Mouse (Mus musculus) adrenal gland, postnatal 25 days (tissue): ENCODE data around the gene Nabp1. TPM values are rescaled to one million over a fixed set of nuclear protein-coding genes. Genes with fewer than 3 reads are reported as not detected.
"Not testable (repeated sequence)": the region's sequence is repeated elsewhere in the genome, so short reads cannot be mapped to it uniquely, and the experiment has no call there.

Source experiments
- DNase-seq: peaks from one replicate; pipeline ENCODE4 v3.0.0; 2021; ENCODE audit warnings: mixed read lengths
- total RNA-seq: library from RNA; stranded (reverse); gene quantifications from 2 replicates; pipeline ENCODE4 v1.2.3, GENCODE M21; 2021

Gene Nabp1
- total RNA-seq, 1 experiment from 2014 or later, result 52.0 TPM

DNA sequence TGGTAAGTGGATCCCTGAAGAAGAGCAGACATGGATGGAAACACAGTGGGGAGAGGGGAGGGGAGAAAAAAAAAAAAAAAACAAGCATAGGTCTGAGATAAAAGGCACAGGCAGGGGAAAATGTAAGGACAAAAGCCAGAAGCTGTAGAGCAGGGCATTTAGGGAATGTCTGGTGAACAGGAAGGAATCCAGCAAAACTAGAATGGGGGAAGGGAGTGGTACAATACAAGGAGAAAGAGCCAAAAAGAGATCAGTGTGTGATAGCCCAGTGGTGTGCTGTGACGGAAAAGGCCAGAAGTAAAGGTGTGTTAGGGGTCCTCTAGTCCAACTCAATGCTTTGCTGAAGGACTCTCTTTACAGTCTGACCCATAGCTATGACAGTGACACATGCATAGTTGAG lies 8.1 kb upstream of the Nabp1 start:
- no peak for DNase-seq

DNA sequence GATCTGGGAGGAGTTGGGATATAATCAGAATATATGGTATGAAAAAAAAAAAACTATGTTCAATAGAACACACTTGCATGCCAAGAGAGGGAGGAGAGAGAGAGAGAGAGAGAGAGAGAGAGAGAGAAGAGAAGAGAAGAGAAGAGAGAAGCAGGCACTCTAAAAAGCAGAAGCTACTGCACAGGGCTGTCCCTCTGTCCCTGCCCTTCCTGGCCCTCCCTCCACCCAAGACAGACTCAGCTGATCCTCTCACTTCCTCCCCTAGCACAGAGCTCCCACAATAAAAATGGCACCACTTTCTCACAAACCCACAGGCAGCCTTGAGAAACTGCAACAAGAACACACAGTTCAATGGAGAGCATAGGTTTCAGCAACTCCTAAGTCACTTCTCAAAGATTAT lies 2.2 kb upstream of the Nabp1 start:
- no peak for DNase-seq

DNA sequence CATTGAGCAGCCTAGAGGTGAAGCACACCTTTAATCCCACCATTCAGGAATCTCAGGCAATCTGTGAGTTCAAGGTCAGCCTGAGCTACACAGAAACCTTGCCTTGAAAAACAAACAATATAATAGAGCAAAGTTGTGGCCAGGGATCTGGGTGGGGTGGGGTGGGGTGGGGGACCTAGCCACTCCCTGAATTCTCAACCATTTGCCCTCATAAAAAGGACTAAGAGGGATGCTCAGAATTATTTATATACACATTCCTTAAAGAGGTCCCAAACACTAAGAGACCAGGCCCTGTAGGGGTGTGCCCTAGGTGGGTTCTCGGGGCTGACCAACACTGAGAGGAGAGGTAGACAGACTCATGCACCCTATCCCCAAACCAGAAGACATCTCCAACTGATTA lies 1.5 kb upstream of the Nabp1 start:
- no peak for DNase-seq

DNA sequence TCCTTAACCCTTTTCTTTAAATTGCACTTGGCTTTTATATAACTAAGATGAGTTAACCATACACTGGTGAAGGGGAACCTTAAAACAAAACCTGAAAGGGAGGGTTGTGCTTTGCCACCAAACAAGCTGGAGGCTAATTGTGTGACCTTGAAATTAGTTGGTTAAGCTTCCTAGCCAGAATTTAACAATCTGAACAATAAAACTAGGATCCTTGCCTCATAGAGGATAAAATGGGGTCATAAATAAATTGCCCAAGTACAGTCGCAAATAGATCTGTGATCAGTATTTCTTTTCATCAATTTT lies 753 bp upstream of the Nabp1 start:
- no peak for DNase-seq

DNA sequence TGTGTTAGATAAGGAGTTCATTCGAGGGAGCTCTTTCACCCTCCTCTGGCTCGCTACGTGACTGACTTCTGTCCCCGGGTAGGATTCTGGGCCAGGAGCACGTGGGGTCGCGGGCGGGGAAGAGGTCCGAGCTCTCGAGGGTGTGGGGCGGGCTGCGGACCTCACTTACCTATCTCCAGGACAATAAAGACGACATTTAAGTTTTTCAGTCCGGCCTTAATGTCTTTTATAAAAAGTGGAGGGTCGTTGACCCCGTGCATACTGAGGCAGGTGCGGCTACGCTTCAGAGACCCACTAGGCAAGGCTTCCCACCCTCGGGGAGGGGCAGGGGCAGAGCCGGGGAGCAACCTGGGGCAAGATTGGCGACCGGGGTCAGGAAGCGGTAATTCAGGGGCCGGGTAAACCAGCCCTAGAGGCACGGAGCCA lies 556 bp downstream of the Nabp1 start:
- peak; percentile 34 for DNase-seq

DNA sequence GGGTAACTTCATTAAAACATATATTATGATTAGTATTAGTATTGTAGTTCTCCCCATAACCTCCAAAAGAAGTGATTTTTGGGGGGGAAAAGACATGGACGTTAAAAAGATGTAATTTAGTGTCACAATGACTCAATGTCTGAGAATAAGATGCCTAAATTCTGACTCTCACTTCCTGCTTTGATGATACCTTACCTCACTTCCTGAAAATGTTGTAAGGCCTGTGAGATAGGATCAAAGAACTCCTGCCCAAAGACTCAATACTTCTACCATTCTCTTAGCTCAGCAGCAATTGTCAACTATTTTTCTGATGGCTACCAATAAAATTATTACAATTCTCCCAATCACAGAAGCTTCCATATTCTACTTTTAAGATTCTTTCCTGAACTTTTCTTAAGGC lies 1.8 kb downstream of the Nabp1 start:
- no peak for DNase-seq

DNA sequence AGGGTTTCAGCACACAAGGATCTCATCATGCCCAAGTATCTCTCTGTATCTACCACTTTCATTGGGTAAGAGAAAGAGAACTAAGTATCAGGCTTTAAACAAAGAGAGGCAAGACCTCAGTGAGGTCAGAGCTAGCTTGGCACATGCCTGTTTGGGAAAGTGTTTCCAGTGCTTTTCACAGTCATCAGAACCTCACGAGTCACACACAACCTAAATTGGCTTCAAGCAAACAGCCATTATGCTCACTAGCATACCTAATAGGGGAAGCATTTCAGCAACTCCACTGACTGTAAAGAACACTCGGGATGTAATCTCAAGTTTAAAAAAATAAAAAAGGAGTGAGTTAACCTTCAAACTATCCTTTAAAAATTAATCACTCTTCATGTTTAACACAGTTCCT lies 10.1 kb downstream of the Nabp1 start:
- DNase-seq, result no peak

- no peak for DNase-seq
These were observed 11.0 kb downstream of the Nabp1 start for GRCm38 (mm10) chr1:51467181-51467580.

DNA sequence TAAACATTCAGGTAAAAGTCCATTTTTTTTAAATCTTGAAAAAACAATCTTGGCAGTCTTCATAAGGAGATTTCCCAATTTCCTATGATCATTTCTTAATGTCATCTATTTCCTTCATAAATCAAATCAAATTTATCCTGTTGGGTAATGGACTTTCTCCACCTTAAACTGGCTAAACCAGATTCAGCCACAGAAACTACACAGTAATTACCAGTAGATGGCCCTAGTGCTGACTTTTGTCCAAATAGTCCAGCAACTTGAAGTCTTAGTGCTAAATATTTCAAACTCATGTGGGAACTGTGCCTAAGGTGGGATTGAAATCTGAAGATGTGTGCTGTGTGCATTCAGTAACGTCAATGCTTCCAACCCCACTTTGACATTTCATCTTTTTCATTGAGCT lies 11.8 kb downstream of the Nabp1 start:
- DNase-seq, result no peak

DNA sequence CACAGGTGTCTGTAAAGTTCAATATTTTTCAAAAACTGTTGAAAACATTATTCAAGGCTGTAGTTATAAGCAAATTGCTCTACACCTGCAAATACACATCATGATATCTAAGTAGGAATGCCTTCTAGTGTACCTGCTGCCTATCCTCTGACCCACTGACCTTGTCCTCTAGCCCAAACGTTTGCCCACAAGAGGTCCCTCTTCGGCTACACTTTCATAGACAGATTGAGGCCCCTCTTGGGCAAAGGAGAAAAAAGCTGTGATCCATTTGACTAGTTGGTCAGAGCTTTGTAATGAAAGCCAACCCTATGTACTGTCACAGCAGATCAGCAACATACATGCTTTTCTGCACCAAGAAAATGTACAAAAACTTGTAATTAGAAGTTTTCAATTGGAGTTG lies 12.9 kb downstream of the Nabp1 start:
- no peak for DNase-seq

- no peak for DNase-seq
These were observed 15.2 kb downstream of the Nabp1 start for GRCm38 (mm10) chr1:51463038-51463437.

DNA sequence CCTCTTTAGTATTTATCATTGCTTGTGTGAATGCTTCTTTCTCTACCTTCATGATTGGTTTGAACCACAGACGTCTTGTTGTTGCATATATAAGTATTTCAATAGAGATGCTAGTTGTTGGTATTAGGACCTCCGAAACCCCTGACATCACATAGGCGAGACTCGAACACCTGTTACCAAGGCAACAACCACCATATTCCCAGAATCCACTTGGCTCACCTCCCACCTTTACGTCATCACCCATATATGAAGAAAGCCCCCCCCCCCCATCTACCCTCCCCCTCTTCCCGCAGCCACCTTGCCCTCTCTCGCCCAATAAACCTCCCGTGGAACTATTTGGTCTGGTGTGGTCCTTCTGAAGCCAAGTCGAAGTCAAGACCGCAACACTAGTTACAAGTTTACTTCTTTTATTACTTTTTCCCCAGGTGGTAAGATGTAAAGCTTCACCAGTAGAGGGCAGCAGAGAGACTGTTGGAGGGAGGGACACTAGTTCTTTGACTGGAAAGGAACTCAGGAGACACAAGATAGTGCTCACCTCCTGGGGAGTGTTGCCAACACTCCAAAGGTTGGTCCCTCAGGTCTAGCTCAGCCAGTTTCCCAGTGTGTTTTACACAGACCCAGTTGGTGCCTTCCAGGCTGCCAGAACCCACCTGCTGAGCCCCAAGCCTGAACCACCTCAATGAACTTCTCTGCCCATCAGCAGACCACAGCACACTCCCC lies 19.3 kb downstream of the Nabp1 start:
- DNase-seq, result no peak

DNA sequence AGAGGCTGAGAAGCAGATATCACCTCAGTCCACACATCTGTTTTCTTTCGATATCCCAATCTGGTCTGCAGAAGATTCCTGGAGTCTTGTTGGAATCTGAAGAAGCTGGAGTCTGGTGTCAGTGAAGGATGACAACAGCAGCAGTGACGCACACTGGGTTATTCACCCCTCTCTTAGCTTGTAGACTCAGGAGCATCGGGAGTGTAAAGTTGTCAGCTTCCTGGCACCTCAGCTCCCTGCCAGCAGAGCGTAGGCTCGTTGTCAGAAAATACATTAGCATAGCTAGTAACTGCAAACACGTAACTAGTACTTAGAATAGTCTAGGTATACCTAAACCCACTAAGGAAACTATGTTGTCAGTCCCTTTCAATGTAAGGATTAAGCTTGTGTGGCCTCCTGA lies 20.1 kb downstream of the Nabp1 start:
- DNase-seq, result no peak

- DNase-seq, result no peak
These were observed 21.0 kb downstream of the Nabp1 start for GRCm38 (mm10) chr1:51457249-51457648.

GRCm38 (mm10) chr1:51448789-51449188 lies 29.4 kb downstream of the Nabp1 start:
- no peak for DNase-seq

GRCm38 (mm10) chr1:51445854-51446460 lies 32.3 kb downstream of the Nabp1 start:
- no peak for DNase-seq

DNA sequence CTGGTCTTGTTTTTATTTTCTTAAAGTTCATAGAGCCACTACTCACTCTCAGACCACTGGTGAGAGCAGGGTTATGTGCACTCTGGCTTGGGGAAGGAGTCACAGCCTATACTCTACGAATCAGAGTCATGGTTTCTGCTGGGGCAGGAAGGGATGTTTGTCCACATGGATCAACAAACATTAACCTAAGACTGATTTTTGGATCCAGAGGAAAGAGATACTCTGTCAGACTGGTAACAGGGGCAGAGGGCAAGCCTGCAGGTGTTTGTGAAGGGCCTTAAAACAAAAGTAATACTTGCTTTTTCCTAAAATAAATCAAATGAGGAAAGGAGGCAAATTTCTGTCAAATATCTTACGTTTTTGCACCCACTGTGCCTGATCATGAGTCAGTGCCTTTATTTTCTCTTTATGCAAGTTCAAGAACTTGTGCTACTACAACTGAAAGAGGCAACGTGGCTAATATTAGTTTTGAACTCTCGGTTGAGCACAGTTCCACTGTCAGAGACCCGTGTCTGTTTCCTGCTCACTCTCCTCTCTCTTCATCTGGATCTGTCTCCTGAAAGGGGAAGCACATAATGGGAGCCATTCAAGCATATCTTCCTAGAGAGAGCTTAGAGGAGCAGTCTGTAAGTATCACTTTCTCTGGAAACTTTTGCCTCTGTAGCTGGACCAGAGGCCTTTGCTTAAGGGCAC lies 32.9 kb downstream of the Nabp1 start:
- DNase-seq, result no peak

- DNase-seq, result no peak
These were observed 48.5 kb downstream of the Nabp1 start for GRCm38 (mm10) chr1:51429775-51430174.

DNA sequence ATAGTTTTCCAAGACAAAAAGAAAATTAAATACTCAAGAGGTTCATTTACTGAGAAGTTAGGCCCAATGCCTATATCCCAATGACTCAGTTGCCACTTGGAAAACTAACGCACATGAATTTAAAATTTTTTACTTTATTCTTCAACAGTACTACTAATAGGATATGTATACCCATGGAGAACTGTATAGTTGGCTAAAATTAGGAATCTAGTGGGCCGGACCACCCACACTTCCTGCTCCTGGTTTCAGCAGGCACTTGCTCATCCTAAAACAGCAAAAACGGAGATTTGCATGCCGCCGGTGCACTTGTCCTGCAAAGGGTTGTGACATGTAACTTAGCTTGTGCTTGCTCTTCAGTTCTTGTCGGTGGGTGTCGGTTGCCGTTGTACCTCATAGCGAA lies 51.9 kb downstream of the Nabp1 start:
- DNase-seq, result no peak

DNA sequence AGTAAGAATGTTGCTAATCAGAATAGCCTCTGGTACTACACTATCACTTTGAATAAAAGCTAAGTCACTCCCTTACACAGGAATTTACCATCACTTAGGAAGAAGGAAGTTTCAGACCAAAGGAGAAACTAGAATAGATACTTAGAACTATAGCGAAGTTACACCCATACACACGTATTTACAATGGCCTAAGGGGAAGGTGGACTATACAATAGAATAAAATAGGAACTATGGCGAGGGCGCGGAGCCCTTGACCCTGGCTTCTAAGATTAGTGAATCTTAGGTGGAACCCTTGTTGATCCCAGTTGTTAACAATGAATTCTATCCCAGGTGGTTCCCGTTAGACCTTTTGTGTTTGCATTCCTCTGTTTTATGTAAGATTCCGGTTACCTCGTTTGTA lies 57.2 kb downstream of the Nabp1 start:
- DNase-seq, result not testable (repeated sequence)

- DNase-seq, result no peak
These were observed 59.5 kb downstream of the Nabp1 start for GRCm38 (mm10) chr1:51418753-51419152.
